Mouse (Mus musculus) forebrain, embryonic 12.5 days (tissue): ENCODE measurements at regions not wholly inside any gene's neighbourhood (a gene's known extent, or its start where the extent isn't known, plus 50 kb on each side); places are given as distances from the start of the nearest gene placed in this dataset.
"Not testable (repeated sequence)": the region's sequence is repeated elsewhere in the genome, so short reads cannot be mapped to it uniquely, and the experiment has no call there.

Experiments
- ATAC-seq: fragments of 200-750 bp; cut with Nextera tagmentation; 2 replicates; pipeline ENCODE4 v1.8.0; 2017; ENCODE audit warnings: moderate TSS enrichment; ENCODE audit not compliant: low FRiP score
- H3K27ac ChIP-seq: fragments of 300-500 bp; sonication (generic); 2 replicates; pipeline ENCODE4 v1.5.1; 2016; ENCODE audit warnings: mild to moderate bottlenecking
- H3K27me3 ChIP-seq: fragments of 300-500 bp; sonication (generic); 2 replicates; pipeline ENCODE4 v1.6.1; 2016; ENCODE audit warnings: mild to moderate bottlenecking
- H3K36me3 ChIP-seq: fragments of 300-500 bp; sonication (generic); replicated peaks from 2 replicates; pipeline ENCODE4 v1.6.1; 2016; ENCODE audit warnings: mild to moderate bottlenecking
- H3K4me1 ChIP-seq: fragments of 300-500 bp; sonication (generic); 2 replicates; pipeline ENCODE4 v1.6.1; 2016
- H3K4me2 ChIP-seq: fragments of 300-500 bp; sonication (generic); 2 replicates; pipeline ENCODE4 v1.6.1; 2016; ENCODE audit warnings: mild to moderate bottlenecking, moderate library complexity
- H3K4me3 ChIP-seq: fragments of 300-500 bp; sonication (generic); replicated peaks from 2 replicates; pipeline ENCODE4 v1.5.1; 2016; ENCODE audit warnings: mild to moderate bottlenecking
- H3K9ac ChIP-seq: fragments of 300-500 bp; sonication (generic); 2 replicates; pipeline ENCODE4 v1.6.1; 2016; ENCODE audit warnings: mild to moderate bottlenecking
- H3K9me3 ChIP-seq: fragments of 300-500 bp; sonication (generic); 2 replicates; pipeline ENCODE4 v1.6.1; 2016
- WGBS: fragments of 180-500 bp; shearing (Covaris S2); methylation state at CpG from one replicate; pipeline ENCODE4 v1.1.7; 2016; 5-methylcytosine and 5-hydroxymethylcytosine counted together

- WGBS: 91% methylated on average over 19 of the region's 19 CpGs
- not testable (repeated sequence) for H3K36me3 ChIP-seq, H3K4me1 ChIP-seq, H3K9ac ChIP-seq, H3K27ac ChIP-seq, H3K4me2 ChIP-seq, H3K4me3 ChIP-seq, H3K9me3 ChIP-seq, H3K27me3 ChIP-seq, ATAC-seq
Observed at GRCm38 (mm10) chr15:90882349-90882748, 167.4 kb downstream of the Kif21a start.

GRCm38 (mm10) chr15:90869452-90869851 is 180.3 kb downstream of the Kif21a start:
- Histone ChIP-seq H3K9ac (no peak overlapping the region), H3K4me3 (no peak overlapping the region), H3K27ac (no peak overlapping the region), H3K36me3 (no peaks in the 10 kb centered on the region), H3K9me3 (no peaks in the 10 kb centered on the region), H3K27me3 (no peaks in the 10 kb centered on the region), H3K4me2 (no peak overlapping the region), H3K4me1 (peaks cover 7% of the 10 kb centered on the region; the same call in 1 of the 2 replicates)
- ATAC-seq: no peak
- 20% methylated on average over 2 of the region's 2 CpGs for WGBS

GRCm38 (mm10) chr15:90853763-90854162 is 174.5 kb upstream of the Cpne8 start:
- not testable (repeated sequence) for H3K9me3 ChIP-seq, H3K4me2 ChIP-seq, H3K4me1 ChIP-seq, H3K27me3 ChIP-seq, H3K36me3 ChIP-seq, ATAC-seq, H3K27ac ChIP-seq, H3K9ac ChIP-seq, H3K4me3 ChIP-seq
- 89% methylated on average over 1 of the region's 4 CpGs for WGBS

- Histone ChIP-seq H3K4me2 (no peak overlapping the region), H3K9me3 (no peaks in the 10 kb centered on the region), H3K36me3 (no peaks in the 10 kb centered on the region), H3K27ac (no peak overlapping the region), H3K27me3 (no peaks in the 10 kb centered on the region), H3K4me3 (no peak overlapping the region), H3K9ac (no peak overlapping the region), H3K4me1 (no peaks in the 10 kb centered on the region)
- 95% methylated on average over 2 of the region's 2 CpGs for WGBS
- no peak for ATAC-seq
Observed at GRCm38 (mm10) chr15:90851991-90852390, 172.8 kb upstream of the Cpne8 start.

GRCm38 (mm10) chr15:90841471-90841870 is 162.2 kb upstream of the Cpne8 start:
- H3K36me3 ChIP-seq: no peaks in the 10 kb centered on the region
- 0 out of 2 replicates have a peak, but pooled peaks have one; percentile 49 for ATAC-seq
- H3K4me3 ChIP-seq: no peak overlapping the region
- no peaks in the 10 kb centered on the region for H3K4me1 ChIP-seq
- H3K27me3 ChIP-seq: no peaks in the 10 kb centered on the region; the same call in 1 of the 2 replicates
- H3K9ac ChIP-seq: no peak overlapping the region
- no peak overlapping the region for H3K4me2 ChIP-seq
- 27% methylated on average over 5 of the region's 5 CpGs for WGBS
- H3K9me3 ChIP-seq: no peaks in the 10 kb centered on the region
- no peak overlapping the region for H3K27ac ChIP-seq

GRCm38 (mm10) chr15:90835586-90835985 is 156.4 kb upstream of the Cpne8 start:
- no peak overlapping the region for H3K4me3 ChIP-seq
- 0 out of 2 replicates have a peak, but pooled peaks cover 8% of the 10 kb centered on the region for H3K9me3 ChIP-seq
- H3K4me1 ChIP-seq: no peaks in the 10 kb centered on the region
- H3K27me3 ChIP-seq: peaks cover 11% of the 10 kb centered on the region; the same call in 1 of the 2 replicates
- H3K27ac ChIP-seq: no peak overlapping the region
- ATAC-seq: no peak
- no peak overlapping the region for H3K4me2 ChIP-seq
- no peak overlapping the region for H3K9ac ChIP-seq
- 48% methylated on average over 7 of the region's 7 CpGs for WGBS
- H3K36me3 ChIP-seq: no peaks in the 10 kb centered on the region

- ATAC-seq: peak; percentile 86; the same call in 1 of the 2 replicates
- H3K36me3 ChIP-seq: no peaks in the 10 kb centered on the region
- H3K4me3 ChIP-seq: no peak overlapping the region
- H3K4me1 ChIP-seq: 0 out of 2 replicates have a peak, but pooled peaks cover 4% of the 10 kb centered on the region
- peaks cover 9% of the 10 kb centered on the region for H3K27me3 ChIP-seq
- 8% methylated on average over 4 of the region's 4 CpGs for WGBS
- H3K9ac ChIP-seq: no peak overlapping the region
- no peak overlapping the region for H3K4me2 ChIP-seq
- 0 out of 2 replicates have a peak, but pooled peaks cover 8% of the 10 kb centered on the region for H3K9me3 ChIP-seq
- no peak overlapping the region for H3K27ac ChIP-seq
Observed at GRCm38 (mm10) chr15:90827816-90828215, 148.6 kb upstream of the Cpne8 start.

GRCm38 (mm10) chr15:90822306-90822705 is 143.1 kb upstream of the Cpne8 start:
- ATAC-seq: no peak
- Histone ChIP-seq H3K27me3 (peaks cover 12% of the 10 kb centered on the region; the same call in 1 of the 2 replicates), H3K9me3 (no peaks in the 10 kb centered on the region), H3K36me3 (no peaks in the 10 kb centered on the region), H3K4me1 (peaks cover 15% of the 10 kb centered on the region), H3K4me2 (no peak overlapping the region), H3K27ac (no peak overlapping the region), H3K4me3 (no peak overlapping the region), H3K9ac (no peak overlapping the region)
- WGBS: 91% methylated on average over 6 of the region's 6 CpGs

GRCm38 (mm10) chr15:90819949-90820655 is 140.9 kb upstream of the Cpne8 start:
- H3K4me3 ChIP-seq: no peak overlapping the region
- H3K4me1 ChIP-seq: peaks cover 15% of the 10 kb centered on the region
- H3K4me2 ChIP-seq: peak overlapping the region; percentile 17; the same call in 1 of the 2 replicates
- 12% methylated on average over 14 of the region's 14 CpGs for WGBS
- no peak overlapping the region for H3K27ac ChIP-seq
- ATAC-seq: peak; percentile 68; the same call in 1 of the 2 replicates
- H3K9me3 ChIP-seq: no peaks in the 10 kb centered on the region
- H3K27me3 ChIP-seq: peaks cover 12% of the 10 kb centered on the region; the same call in 1 of the 2 replicates
- no peaks in the 10 kb centered on the region for H3K36me3 ChIP-seq
- H3K9ac ChIP-seq: no peak overlapping the region

GRCm38 (mm10) chr15:90818161-90818560 is 138.9 kb upstream of the Cpne8 start:
- no peak for ATAC-seq
- H3K36me3 ChIP-seq: no peaks in the 10 kb centered on the region
- no peak overlapping the region for H3K9ac ChIP-seq

GRCm38 (mm10) chr15:90813907-90814306 is 134.7 kb upstream of the Cpne8 start:
- H3K36me3 ChIP-seq: no peaks in the 10 kb centered on the region
- peaks cover 6% of the 10 kb centered on the region; the same call in 1 of the 2 replicates for H3K27me3 ChIP-seq
- H3K9me3 ChIP-seq: no peaks in the 10 kb centered on the region
- no peaks in the 10 kb centered on the region for H3K4me1 ChIP-seq
- H3K4me3 ChIP-seq: no peak overlapping the region
- no peak overlapping the region for H3K27ac ChIP-seq
- H3K4me2 ChIP-seq: no peak overlapping the region
- no peak for ATAC-seq
- WGBS: 89% methylated on average over 5 of the region's 5 CpGs
- H3K9ac ChIP-seq: no peak overlapping the region

More at GRCm38 (mm10) chr15:90818161-90818560, 138.9 kb upstream of the Cpne8 start:
- Histone ChIP-seq H3K4me2 (no peak overlapping the region), H3K27me3 (peaks cover 12% of the 10 kb centered on the region; the same call in 1 of the 2 replicates), H3K9me3 (no peaks in the 10 kb centered on the region), H3K27ac (no peak overlapping the region), H3K4me3 (no peak overlapping the region), H3K4me1 (peaks cover 15% of the 10 kb centered on the region)
- WGBS: 89% methylated on average over 4 of the region's 4 CpGs

- H3K27me3 ChIP-seq: no peaks in the 10 kb centered on the region
- no peak for ATAC-seq
- H3K4me1 ChIP-seq: no peaks in the 10 kb centered on the region
- no peaks in the 10 kb centered on the region for H3K36me3 ChIP-seq
- H3K27ac ChIP-seq: no peak overlapping the region
- no peaks in the 10 kb centered on the region for H3K9me3 ChIP-seq
- WGBS: 75% methylated on average over 3 of the region's 3 CpGs
- no peak overlapping the region for H3K4me2 ChIP-seq
- H3K4me3 ChIP-seq: no peak overlapping the region
- no peak overlapping the region for H3K9ac ChIP-seq
Observed at GRCm38 (mm10) chr15:90810341-90810740, 131.1 kb upstream of the Cpne8 start.

GRCm38 (mm10) chr15:90808236-90808635 is 129.0 kb upstream of the Cpne8 start:
- no peaks in the 10 kb centered on the region for H3K36me3 ChIP-seq
- no peak overlapping the region for H3K4me2 ChIP-seq
- no peak overlapping the region for H3K4me3 ChIP-seq
- H3K4me1 ChIP-seq: no peaks in the 10 kb centered on the region
- no peaks in the 10 kb centered on the region for H3K27me3 ChIP-seq
- no peak overlapping the region for H3K9ac ChIP-seq
- H3K27ac ChIP-seq: no peak overlapping the region
- WGBS: 71% methylated on average over 6 of the region's 6 CpGs
- no peaks in the 10 kb centered on the region for H3K9me3 ChIP-seq
- ATAC-seq: no peak
